Mouse (Mus musculus): Measurements from ENCODE around the gene Olfr694. TPM values are rescaled to one million over a fixed set of nuclear protein-coding genes. Genes with fewer than 3 reads are reported as not detected.

The Olfr694 gene
- total and polyA plus RNA-seq, 3 experiments, result not detected

DNA sequence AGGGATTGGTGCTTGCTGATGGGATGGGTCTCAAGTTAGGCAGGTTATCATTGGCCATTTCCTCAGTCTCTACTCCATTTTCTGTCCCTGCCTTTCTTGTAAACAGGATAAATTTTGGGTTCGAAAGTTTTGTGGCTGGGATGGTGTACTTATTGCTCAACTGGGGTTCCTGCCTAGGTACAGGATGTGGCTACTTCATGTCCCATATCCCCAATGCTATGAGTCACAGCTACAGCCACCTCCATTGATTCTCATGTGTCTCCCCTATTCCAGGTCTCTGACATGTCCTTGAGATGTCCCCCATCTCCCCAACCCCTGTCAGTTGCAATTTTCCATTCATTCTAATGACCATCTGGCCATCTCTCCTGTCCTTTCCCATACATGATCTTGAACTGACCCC, 5.3 kb upstream of the Olfr694 start:
- WGBS, result 69% methylated on average over 1 of the region's 1 CpGs
- Histone ChIP-seq H3K4me1 (ENCODE audit: control insufficient read depth, insufficient read depth, low read length) (no peaks in the 10 kb centered on the region), H3K27ac (no peak overlapping the region), H3K9ac (ENCODE audit: low read depth, low read length) (no peak overlapping the region), H3K79me2 (replicated peaks; ENCODE audit: control insufficient read depth, insufficient read depth, low read length) (no peaks in the 10 kb centered on the region), H3K4me3 (no peak overlapping the region), H3K36me3 (ENCODE audit: control insufficient read depth, insufficient read depth, low read length) (no peaks in the 10 kb centered on the region), H3K27me3 (ENCODE audit: control insufficient read depth, insufficient read depth, low read length) (no peaks in the 10 kb centered on the region)
- intact Hi-C loops (cut with DNase I), result no loop called here
- no peak for DNase-seq
- no peak for TF ChIP-seq CTCF (IDR thresholded peaks at IDR 0.05)
- no peak for TF ChIP-seq POLR2A (IDR thresholded peaks at IDR 0.05; ENCODE audit: insufficient read depth, low read depth, low read length)
- TF ChIP-seq EP300 (IDR thresholded peaks at IDR 0.05; ENCODE audit: insufficient read depth, low read depth, low read length), result no peak

DNA sequence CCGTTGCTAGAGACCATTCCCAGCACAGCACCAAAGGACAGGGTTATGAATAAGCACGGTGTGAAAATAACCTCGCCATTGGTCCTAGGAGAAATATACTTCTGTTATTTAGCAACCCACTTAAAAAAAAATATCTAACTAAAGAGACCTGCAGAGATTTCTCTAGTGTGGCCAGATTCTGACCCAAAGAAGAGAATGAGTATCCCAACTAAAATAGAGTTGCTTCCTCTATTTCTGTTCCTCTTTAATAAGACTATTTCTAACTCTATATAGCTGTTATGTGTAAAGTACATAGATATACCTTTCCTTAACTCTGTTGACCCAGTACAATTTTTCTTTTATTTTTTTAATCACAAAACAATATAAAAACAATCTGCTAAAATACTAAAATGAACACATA, 1.4 kb upstream of the Olfr694 start:
- Histone ChIP-seq H3K4me3 (no peak overlapping the region), H3K27me3 (ENCODE audit: control insufficient read depth, insufficient read depth, low read length) (no peaks in the 10 kb centered on the region), H3K4me1 (ENCODE audit: control insufficient read depth, insufficient read depth, low read length) (no peaks in the 10 kb centered on the region), H3K79me2 (replicated peaks; ENCODE audit: control insufficient read depth, insufficient read depth, low read length) (no peaks in the 10 kb centered on the region), H3K36me3 (ENCODE audit: control insufficient read depth, insufficient read depth, low read length) (no peaks in the 10 kb centered on the region), H3K27ac (no peak overlapping the region), H3K9ac (ENCODE audit: low read depth, low read length) (no peak overlapping the region)
- intact Hi-C loops (cut with DNase I), result no loop called here
- 62% methylated on average over 3 of the region's 3 CpGs for WGBS
- DNase-seq, result no peak
- no peak for TF ChIP-seq EP300 (IDR thresholded peaks at IDR 0.05; ENCODE audit: insufficient read depth, low read depth, low read length)
- TF ChIP-seq CTCF (IDR thresholded peaks at IDR 0.05), result no peak
- no peak for TF ChIP-seq POLR2A (IDR thresholded peaks at IDR 0.05; ENCODE audit: insufficient read depth, low read depth, low read length)

- no peak for DNase-seq
- no peak overlapping the region for H3K4me3 ChIP-seq
- no peaks in the 10 kb centered on the region for H3K36me3 ChIP-seq (ENCODE audit: control insufficient read depth, insufficient read depth, low read length)
- no peaks in the 10 kb centered on the region for H3K4me1 ChIP-seq (ENCODE audit: control insufficient read depth, insufficient read depth, low read length)
- no peak overlapping the region for H3K27ac ChIP-seq
- H3K27me3 ChIP-seq (ENCODE audit: control insufficient read depth, insufficient read depth, low read length), result no peaks in the 10 kb centered on the region
- intact Hi-C loops (cut with DNase I), result no loop called here
- WGBS, result 77% methylated on average over 2 of the region's 2 CpGs
- no peak overlapping the region for H3K9ac ChIP-seq (ENCODE audit: low read depth, low read length)
- TF ChIP-seq POLR2A (IDR thresholded peaks at IDR 0.05; ENCODE audit: insufficient read depth, low read depth, low read length), result no peak
- TF ChIP-seq EP300 (IDR thresholded peaks at IDR 0.05; ENCODE audit: insufficient read depth, low read depth, low read length), result no peak
- no peak for TF ChIP-seq CTCF (IDR thresholded peaks at IDR 0.05)
- no peaks in the 10 kb centered on the region for H3K79me2 ChIP-seq (replicated peaks; ENCODE audit: control insufficient read depth, insufficient read depth, low read length)
These were observed 6.2 kb downstream of the Olfr694 start for GRCm38 (mm10) chr7:106685382-106685781.

- H3K9ac ChIP-seq (ENCODE audit: low read depth, low read length), result no peak within 1 kb of the TSS
- intact Hi-C loops (cut with DNase I), result no loop called here
- H3K4me1 ChIP-seq (ENCODE audit: control insufficient read depth, insufficient read depth, low read length), result no peaks in the 10 kb centered on the region
- TF ChIP-seq CTCF (IDR thresholded peaks at IDR 0.05), result no peak
- no peak for TF ChIP-seq EP300 (IDR thresholded peaks at IDR 0.05; ENCODE audit: insufficient read depth, low read depth, low read length)
- TF ChIP-seq POLR2A (IDR thresholded peaks at IDR 0.05; ENCODE audit: insufficient read depth, low read depth, low read length), result no peak
- no peak for DNase-seq
- no peaks in the 10 kb centered on the region for H3K79me2 ChIP-seq (replicated peaks; ENCODE audit: control insufficient read depth, insufficient read depth, low read length)
- no peaks in the 10 kb centered on the region for H3K36me3 ChIP-seq (ENCODE audit: control insufficient read depth, insufficient read depth, low read length)
- no peaks in the 10 kb centered on the region for H3K27me3 ChIP-seq (ENCODE audit: control insufficient read depth, insufficient read depth, low read length)
- H3K4me3 ChIP-seq, result no peak within 1 kb of the TSS
- no peak within 1 kb of the TSS for H3K27ac ChIP-seq
These were observed 11.1 kb downstream of the Olfr694 start, which contains the start of gene Olfr693 for GRCm38 (mm10) chr7:106680484-106680883. Olfr693 (minus strand) TSS chr7:106680584.

GRCm38 (mm10) chr7:106652344-106652652, 39.3 kb downstream of the Olfr694 start:
- intact Hi-C loops (cut with DNase I), result no loop called here
- Histone ChIP-seq H3K27me3 (ENCODE audit: control insufficient read depth, insufficient read depth, low read length) (no peaks in the 10 kb centered on the region), H3K4me3 (no peak overlapping the region), H3K9ac (ENCODE audit: low read depth, low read length) (no peak overlapping the region), H3K36me3 (ENCODE audit: control insufficient read depth, insufficient read depth, low read length) (no peaks in the 10 kb centered on the region), H3K79me2 (replicated peaks; ENCODE audit: control insufficient read depth, insufficient read depth, low read length) (no peaks in the 10 kb centered on the region), H3K27ac (no peak overlapping the region; the same call in 1 of the 2 replicates), H3K4me1 (ENCODE audit: control insufficient read depth, insufficient read depth, low read length) (no peaks in the 10 kb centered on the region)
- no peak for TF ChIP-seq EP300 (IDR thresholded peaks at IDR 0.05; ENCODE audit: insufficient read depth, low read depth, low read length)
- TF ChIP-seq POLR2A (IDR thresholded peaks at IDR 0.05; ENCODE audit: insufficient read depth, low read depth, low read length), result no peak
- TF ChIP-seq CTCF (IDR thresholded peaks at IDR 0.05), result no peak
- DNase-seq, result no peak

DNA sequence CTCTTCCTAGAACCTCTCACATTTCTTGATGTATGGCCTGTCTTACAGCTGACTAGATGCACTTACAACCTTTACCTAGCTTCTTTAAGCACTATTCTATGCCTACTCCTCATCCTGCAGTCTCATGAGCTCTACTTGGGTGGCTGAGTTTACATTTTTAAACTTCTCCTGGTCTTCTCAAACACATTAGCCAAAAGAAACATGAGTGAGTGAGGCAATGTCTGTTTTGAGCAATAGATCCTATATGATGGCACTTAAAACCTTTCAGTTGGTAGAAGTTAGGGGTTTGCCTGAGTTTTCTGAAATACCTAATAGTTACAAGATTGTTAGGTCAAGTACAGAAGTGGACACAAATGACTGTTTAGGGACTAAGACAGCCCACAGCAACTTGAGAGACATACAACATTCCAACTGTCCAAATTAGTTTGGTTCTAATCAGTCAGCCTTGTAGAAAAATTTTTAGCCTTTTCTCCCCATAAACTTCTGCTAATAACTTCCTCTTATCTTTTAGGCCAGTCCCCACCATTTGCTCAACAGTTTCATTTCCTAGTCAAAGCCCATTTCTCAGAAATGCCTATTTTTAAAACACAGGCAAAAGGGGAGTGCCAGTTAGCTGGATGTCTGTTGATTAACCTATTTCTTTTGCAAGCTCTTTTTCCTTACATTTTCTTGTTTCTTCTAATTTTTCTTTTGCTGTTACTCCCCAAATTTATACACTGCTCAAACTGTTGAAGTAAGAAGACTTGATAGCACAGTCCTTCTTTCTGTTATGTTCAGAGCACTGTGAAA, 39.9 kb downstream of the Olfr694 start:
- Histone ChIP-seq H3K9ac (ENCODE audit: low read depth, low read length) (no peak overlapping the region), H3K4me3 (no peak overlapping the region), H3K27me3 (ENCODE audit: control insufficient read depth, insufficient read depth, low read length) (no peaks in the 10 kb centered on the region), H3K27ac (no peak overlapping the region; the same call in 1 of the 2 replicates), H3K36me3 (ENCODE audit: control insufficient read depth, insufficient read depth, low read length) (no peaks in the 10 kb centered on the region), H3K4me1 (ENCODE audit: control insufficient read depth, insufficient read depth, low read length) (no peaks in the 10 kb centered on the region), H3K79me2 (replicated peaks; ENCODE audit: control insufficient read depth, insufficient read depth, low read length) (no peaks in the 10 kb centered on the region)
- TF ChIP-seq CTCF (IDR thresholded peaks at IDR 0.05), result no peak
- TF ChIP-seq POLR2A (IDR thresholded peaks at IDR 0.05; ENCODE audit: insufficient read depth, low read depth, low read length), result no peak
- TF ChIP-seq EP300 (IDR thresholded peaks at IDR 0.05; ENCODE audit: insufficient read depth, low read depth, low read length), result no peak
- intact Hi-C loops (cut with DNase I), result no loop called here
- DNase-seq, result no peak

Measured in heart, adult 2 months (tissue).